In genomic region chr16:33994321-33994720, GRCm38 (mm10) we compare ENCODE assay signal across 19 mouse cellular contexts. TPM values are rescaled to one million over a fixed set of nuclear protein-coding genes. Genes with fewer than 3 reads are reported as not detected.
A peak's percentile ranks its signal among the peaks of the same experiment; 100 is the strongest.
DNase-seq lines count a peak whose midpoint lies in the region; ATAC-seq lines count a peak whose summit lies in the region.
"Had no signal": no experiment of that assay in that cellular context is flagged by ENCODE, and none has a peak within 500 bp of the region (broad histone marks: within the 10 kb centered on the region; RNA-seq: fewer than 3 reads in every experiment).

No protein-coding gene starts in this region.

- H3K36me3 ChIP-seq in forebrain, embryonic 14.5 days (ENCODE audit: control insufficient read depth, insufficient read depth, low read length) = no peaks in the 10 kb centered on the region
- peaks cover 2% of the 10 kb centered on the region; the same call in 1 of the 2 replicates for H3K36me3 ChIP-seq in forebrain, embryonic 15.5 days
- H3K36me3 ChIP-seq: embryonic facial prominence, embryonic 10.5 days; embryonic facial prominence, embryonic 12.5 days; G1E had no signal

- peak; percentile 29 for DNase-seq in cerebellum, adult 9-10 months
- DNase-seq in cerebellum, adult 11-12 months = no peak
- peak; percentile 41 to 53 for DNase-seq in cerebellum, postnatal 14 days
- DNase-seq in forebrain, embryonic 14.5 days (ENCODE audit: low spot score) = peak; percentile 10
- DNase-seq: adrenal gland, adult 8-10 months; adrenal gland, postnatal 14 days; adrenal gland, postnatal 36 days; B cell, adult 2 months; cerebellum, adult 11 months; forebrain, postnatal 0 days had no signal

- H3K9me3 ChIP-seq in forebrain, embryonic 14.5 days (replicated peaks; ENCODE audit: control insufficient read depth, low read length) = no peaks in the 10 kb centered on the region
- no peaks in the 10 kb centered on the region for H3K9me3 ChIP-seq in forebrain, embryonic 15.5 days
- H3K9me3 ChIP-seq: embryonic facial prominence, embryonic 10.5 days; embryonic facial prominence, embryonic 12.5 days; forebrain, embryonic 13.5 days; G1E had no signal

- no peak overlapping the region for H3K4me3 ChIP-seq in forebrain, embryonic 14.5 days (ENCODE audit: low read depth, low read length)
- H3K4me3 ChIP-seq in forebrain, embryonic 15.5 days = no peak overlapping the region
- H3K4me3 ChIP-seq: embryonic facial prominence, embryonic 10.5 days; embryonic facial prominence, embryonic 12.5 days; forebrain, embryonic 13.5 days had no signal

- WGBS in forebrain, embryonic 14.5 days = 77% methylated on average over 6 of the region's 6 CpGs
- WGBS in forebrain, embryonic 15.5 days = 71% methylated on average over 6 of the region's 6 CpGs

- H3K4me2 ChIP-seq in forebrain, embryonic 14.5 days (ENCODE audit: low read length) = no peak overlapping the region
- no peak overlapping the region for H3K4me2 ChIP-seq in forebrain, embryonic 15.5 days (replicated peaks)
- H3K4me2 ChIP-seq: embryonic facial prominence, embryonic 12.5 days; forebrain, embryonic 13.5 days had no signal

- no peaks in the 10 kb centered on the region for H3K27me3 ChIP-seq in forebrain, embryonic 14.5 days (replicated peaks; ENCODE audit: control insufficient read depth, insufficient read depth, low read length)
- no peaks in the 10 kb centered on the region for H3K27me3 ChIP-seq in forebrain, embryonic 15.5 days
- H3K27me3 ChIP-seq: embryonic facial prominence, embryonic 12.5 days; Patski had no signal

- no peak overlapping the region for H3K9ac ChIP-seq in forebrain, embryonic 14.5 days (ENCODE audit: low read length)
- no peak overlapping the region for H3K9ac ChIP-seq in forebrain, embryonic 15.5 days (replicated peaks)
- H3K9ac ChIP-seq: embryonic facial prominence, embryonic 12.5 days; forebrain, embryonic 13.5 days; forebrain, postnatal 0 days had no signal

- no peak overlapping the region for H3K27ac ChIP-seq in forebrain, embryonic 14.5 days (ENCODE audit: low read depth, low read length)
- H3K27ac ChIP-seq in forebrain, embryonic 15.5 days (replicated peaks) = no peak overlapping the region
- H3K27ac ChIP-seq: embryonic facial prominence, embryonic 10.5 days; embryonic facial prominence, embryonic 12.5 days; forebrain, embryonic 13.5 days had no signal

- ATAC-seq in cerebellum, adult (ENCODE audit: insufficient number of reproducible peaks, low FRiP score, low TSS enrichment) = no peak
- no peak for ATAC-seq in forebrain, embryonic 14.5 days
- ATAC-seq in forebrain, embryonic 15.5 days (replicated peaks) = no peak
- ATAC-seq: activated CD4-positive, CD25-positive, alpha-beta regulatory T cell, adult 4 months; CD4-positive, CD25-positive, alpha-beta regulatory T cell, adult 4 months; forebrain, embryonic 13.5 days; forebrain, postnatal 0 days; Patski had no signal

- no peaks in the 10 kb centered on the region for H3K4me1 ChIP-seq in forebrain, embryonic 14.5 days (ENCODE audit: control insufficient read depth, insufficient read depth, low read length)
- H3K4me1 ChIP-seq in forebrain, embryonic 15.5 days = no peaks in the 10 kb centered on the region
- H3K4me1 ChIP-seq: embryonic facial prominence, embryonic 10.5 days; embryonic facial prominence, embryonic 12.5 days; forebrain, embryonic 13.5 days had no signal

RNA-seq across cellular contexts. Expression of gene Umps, which starts 27.5 kb away (rescaled TPM):
- 35.1 and 39.6 TPM in 2 replicates for polyA plus RNA-seq in forebrain, embryonic 14.5 days (2014; fragmentation: Nextera tagmentation; extraction: Ambion mirVana)
- polyA plus RNA-seq in forebrain, embryonic 15.5 days (2015; fragmentation: Nextera tagmentation; extraction: Ambion mirVana) = 32.9 and 34.5 TPM in 2 replicates
